Mouse (Mus musculus) heart, embryonic 15.5 days (tissue): ENCODE data around the gene Arid5b. TPM values are rescaled to one million over a fixed set of nuclear protein-coding genes. Genes with fewer than 3 reads are reported as not detected.

Source experiments
- ATAC-seq: fragments of 200-750 bp; cut with Nextera tagmentation; replicated peaks from 2 replicates; pipeline ENCODE4 v1.8.0; 2017; ENCODE audit warnings: low read depth, moderate TSS enrichment; ENCODE audit not compliant: insufficient number of reproducible peaks, insufficient read depth, low FRiP score
- H3K27ac ChIP-seq: fragments of 300-500 bp; sonication (generic); 2 replicates; pipeline ENCODE4 v1.5.1; 2015; ENCODE audit warnings: mild to moderate bottlenecking, inconsistent platforms
- H3K27me3 ChIP-seq: fragments of 300-500 bp; sonication (generic); 2 replicates; pipeline ENCODE4 v1.6.1; 2015; ENCODE audit warnings: inconsistent platforms
- H3K36me3 ChIP-seq: fragments of 300-500 bp; sonication (generic); 2 replicates; pipeline ENCODE4 v1.6.1; 2015; ENCODE audit warnings: mild to moderate bottlenecking, inconsistent platforms
- H3K4me1 ChIP-seq: fragments of 300-500 bp; sonication (generic); replicated peaks from 2 replicates; pipeline ENCODE4 v1.6.1; 2015; ENCODE audit warnings: inconsistent platforms
- H3K4me2 ChIP-seq: fragments of 300-500 bp; sonication (generic); 2 replicates; pipeline ENCODE4 v1.6.1; 2015; ENCODE audit warnings: inconsistent platforms, mild to moderate bottlenecking, moderate library complexity
- H3K4me3 ChIP-seq: fragments of 300-500 bp; sonication (generic); 2 replicates; pipeline ENCODE4 v1.5.1; 2015; ENCODE audit warnings: mild to moderate bottlenecking, inconsistent platforms
- H3K9ac ChIP-seq: fragments of 300-500 bp; sonication (generic); 2 replicates; pipeline ENCODE4 v1.6.1; 2015; ENCODE audit warnings: mild to moderate bottlenecking, inconsistent platforms
- H3K9me3 ChIP-seq: fragments of 300-500 bp; sonication (generic); replicated peaks from 2 replicates; pipeline ENCODE4 v1.6.1; 2016; ENCODE audit warnings: inconsistent platforms
- WGBS: fragments of 180-500 bp; shearing (Covaris S2); methylation state at CpG from one replicate; pipeline ENCODE4 v1.1.7; 2015; ENCODE audit warnings: mixed read lengths; 5-methylcytosine and 5-hydroxymethylcytosine counted together
- polyA plus RNA-seq: library from polyadenylated mRNA; unstranded; fragments of >200 nt; fragmentation: Nextera tagmentation; extraction: Ambion mirVana; gene quantifications from 2 replicates; pipeline ENCODE4 v1.2.1, GENCODE M21; 2015

The Arid5b gene
- polyA plus RNA-seq, 1 experiment from 2014 or later = 21.5 TPM

GRCm38 (mm10) chr10:68268629-68269028, 9.9 kb downstream of the Arid5b start:
- no peak overlapping the region for H3K4me2 ChIP-seq
- H3K9ac ChIP-seq = no peak overlapping the region
- H3K27me3 ChIP-seq = no peaks in the 10 kb centered on the region
- H3K27ac ChIP-seq = no peak overlapping the region
- peaks cover 9% of the 10 kb centered on the region; the same call in 1 of the 2 replicates for H3K4me1 ChIP-seq
- H3K36me3 ChIP-seq = 0 out of 2 replicates have a peak, but pooled peaks cover 6% of the 10 kb centered on the region
- no peak overlapping the region for H3K4me3 ChIP-seq
- H3K9me3 ChIP-seq = no peaks in the 10 kb centered on the region
- 57% methylated on average over 5 of the region's 5 CpGs for WGBS
- ATAC-seq = no peak

- Histone ChIP-seq H3K4me2 (no peak overlapping the region), H3K36me3 (no peaks in the 10 kb centered on the region), H3K9ac (no peak overlapping the region), H3K27ac (no peak overlapping the region), H3K4me3 (no peak overlapping the region), H3K27me3 (no peaks in the 10 kb centered on the region), H3K4me1 (peaks cover 9% of the 10 kb centered on the region; the same call in 1 of the 2 replicates), H3K9me3 (no peaks in the 10 kb centered on the region)
- ATAC-seq = no peak
- WGBS = 77% methylated on average over 10 of the region's 10 CpGs
These were observed 14.4 kb downstream of the Arid5b start for GRCm38 (mm10) chr10:68263969-68264688.

GRCm38 (mm10) chr10:68263296-68263968, 15.1 kb downstream of the Arid5b start:
- H3K9ac ChIP-seq = no peak overlapping the region
- H3K27ac ChIP-seq = no peak overlapping the region
- H3K27me3 ChIP-seq = no peaks in the 10 kb centered on the region
- no peak overlapping the region for H3K4me3 ChIP-seq
- H3K9me3 ChIP-seq = no peaks in the 10 kb centered on the region
- ATAC-seq = no peak
- H3K4me2 ChIP-seq = no peak overlapping the region
- WGBS = 89% methylated on average over 9 of the region's 9 CpGs
- H3K36me3 ChIP-seq = no peaks in the 10 kb centered on the region
- 0 out of 2 replicates have a peak, but pooled peaks cover 4% of the 10 kb centered on the region for H3K4me1 ChIP-seq

- 64% methylated on average over 4 of the region's 4 CpGs for WGBS
- no peaks in the 10 kb centered on the region for H3K27me3 ChIP-seq
- H3K27ac ChIP-seq = no peak overlapping the region
- no peak overlapping the region for H3K4me2 ChIP-seq
- H3K36me3 ChIP-seq = no peaks in the 10 kb centered on the region
- 0 out of 2 replicates have a peak, but pooled peaks cover 6% of the 10 kb centered on the region for H3K4me1 ChIP-seq
- H3K4me3 ChIP-seq = no peak overlapping the region
- no peak for ATAC-seq
- H3K9me3 ChIP-seq = no peaks in the 10 kb centered on the region
- no peak overlapping the region for H3K9ac ChIP-seq
These were observed 18.9 kb downstream of the Arid5b start for GRCm38 (mm10) chr10:68259601-68260000.

- Histone ChIP-seq H3K27ac (0 out of 2 replicates have a peak overlapping the region, but pooled peaks have one; percentile 26), H3K4me2 (no peak overlapping the region)
- 79% methylated on average over 10 of the region's 10 CpGs for WGBS
These were observed 21.0 kb downstream of the Arid5b start for GRCm38 (mm10) chr10:68257358-68258056.

GRCm38 (mm10) chr10:68256134-68256533, 22.4 kb downstream of the Arid5b start:
- no peak overlapping the region for H3K9ac ChIP-seq
- H3K9me3 ChIP-seq = no peaks in the 10 kb centered on the region
- WGBS = 81% methylated on average over 3 of the region's 3 CpGs

More at GRCm38 (mm10) chr10:68257358-68258056, 21.0 kb downstream of the Arid5b start:
- no peaks in the 10 kb centered on the region for H3K9me3 ChIP-seq
- no peaks in the 10 kb centered on the region for H3K27me3 ChIP-seq
- 0 out of 2 replicates have a peak, but pooled peaks cover 2% of the 10 kb centered on the region for H3K36me3 ChIP-seq
- no peak overlapping the region for H3K4me3 ChIP-seq
- peaks cover 6% of the 10 kb centered on the region for H3K4me1 ChIP-seq
- ATAC-seq = no peak
- H3K9ac ChIP-seq = no peak overlapping the region

GRCm38 (mm10) chr10:68253452-68254117, 25.0 kb downstream of the Arid5b start:
- 70% methylated on average over 7 of the region's 7 CpGs for WGBS
- Histone ChIP-seq H3K4me2 (no peak overlapping the region), H3K27me3 (no peaks in the 10 kb centered on the region), H3K9me3 (no peaks in the 10 kb centered on the region), H3K4me3 (no peak overlapping the region), H3K36me3 (0 out of 2 replicates have a peak, but pooled peaks cover 5% of the 10 kb centered on the region), H3K27ac (no peak overlapping the region), H3K4me1 (peaks cover 15% of the 10 kb centered on the region), H3K9ac (no peak overlapping the region)
- ATAC-seq = no peak

More at GRCm38 (mm10) chr10:68256134-68256533, 22.4 kb downstream of the Arid5b start:
- no peak overlapping the region for H3K4me2 ChIP-seq
- H3K36me3 ChIP-seq = 0 out of 2 replicates have a peak, but pooled peaks cover 5% of the 10 kb centered on the region
- H3K27me3 ChIP-seq = no peaks in the 10 kb centered on the region
- no peak for ATAC-seq
- peaks cover 6% of the 10 kb centered on the region for H3K4me1 ChIP-seq
- no peak overlapping the region for H3K27ac ChIP-seq
- H3K4me3 ChIP-seq = no peak overlapping the region

GRCm38 (mm10) chr10:68252650-68253049, 25.9 kb downstream of the Arid5b start:
- ATAC-seq = no peak
- no peaks in the 10 kb centered on the region for H3K9me3 ChIP-seq
- WGBS = 83% methylated on average over 4 of the region's 4 CpGs
- H3K27me3 ChIP-seq = no peaks in the 10 kb centered on the region
- H3K9ac ChIP-seq = no peak overlapping the region
- H3K27ac ChIP-seq = no peak overlapping the region
- H3K4me1 ChIP-seq = peaks cover 19% of the 10 kb centered on the region
- no peak overlapping the region for H3K4me2 ChIP-seq
- no peak overlapping the region for H3K4me3 ChIP-seq
- 0 out of 2 replicates have a peak, but pooled peaks cover 5% of the 10 kb centered on the region for H3K36me3 ChIP-seq

- no peaks in the 10 kb centered on the region for H3K27me3 ChIP-seq
- 0 out of 2 replicates have a peak, but pooled peaks cover 5% of the 10 kb centered on the region for H3K36me3 ChIP-seq
- no peak for ATAC-seq
- no peak overlapping the region for H3K4me3 ChIP-seq
- peaks cover 17% of the 10 kb centered on the region for H3K4me1 ChIP-seq
- no peaks in the 10 kb centered on the region for H3K9me3 ChIP-seq
- peak overlapping the region; percentile 66 for H3K27ac ChIP-seq
- H3K9ac ChIP-seq = no peak overlapping the region
- H3K4me2 ChIP-seq = no peak overlapping the region
- WGBS = 50% methylated on average over 6 of the region's 6 CpGs
These were observed 29.2 kb downstream of the Arid5b start for GRCm38 (mm10) chr10:68249355-68249782.

- 52% methylated on average over 9 of the region's 9 CpGs for WGBS
- H3K9ac ChIP-seq = no peak overlapping the region
- H3K27me3 ChIP-seq = no peaks in the 10 kb centered on the region
- 0 out of 2 replicates have a peak, but pooled peaks cover 5% of the 10 kb centered on the region for H3K36me3 ChIP-seq
- no peak overlapping the region for H3K4me3 ChIP-seq
- H3K4me1 ChIP-seq = peaks cover 13% of the 10 kb centered on the region
- no peak overlapping the region for H3K4me2 ChIP-seq
- ATAC-seq = no peak
- H3K27ac ChIP-seq = peak overlapping the region; percentile 56
- H3K9me3 ChIP-seq = no peaks in the 10 kb centered on the region
These were observed 30.1 kb downstream of the Arid5b start for GRCm38 (mm10) chr10:68248281-68249015.
